Mouse (Mus musculus): ENCODE measurements around the gene Psmb2.

Psmb2 gene

GRCm38 (mm10) chr4:126677054-126678003, at the start of gene Psmb2:
Gene Psmb2 (plus strand): TSS chr4:126677630.
- DNase-seq (ENCODE audit: low read depth, low spot score) = peak; percentile 99

DNA sequence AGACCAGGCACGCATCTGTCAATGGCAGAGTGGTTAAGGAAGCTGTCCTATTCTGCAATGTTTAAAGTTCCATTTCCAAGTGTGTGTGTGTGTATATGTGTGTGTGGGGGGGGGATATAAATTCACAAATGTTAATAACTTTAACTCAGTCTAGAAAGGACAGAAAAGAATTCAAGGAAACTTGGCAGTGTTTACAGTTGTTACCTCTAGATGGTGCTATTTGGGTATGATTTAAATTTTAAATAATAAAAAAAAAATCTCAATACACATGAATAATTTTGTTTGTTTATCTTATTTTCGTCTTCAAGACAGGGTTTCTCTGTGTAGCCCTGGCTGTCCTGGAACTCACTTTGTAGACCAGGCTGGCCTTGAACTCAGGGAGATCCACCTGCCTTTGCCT, 45.5 kb upstream of the Psmb2 start:
- no peak for DNase-seq (ENCODE audit: low read depth, low spot score)

GRCm38 (mm10) chr4:126632668-126633067, 44.8 kb upstream of the Psmb2 start:
- DNase-seq (ENCODE audit: low read depth, low spot score) = no peak

- DNase-seq (ENCODE audit: low read depth, low spot score) = no peak
These were observed 41.1 kb upstream of the Psmb2 start for GRCm38 (mm10) chr4:126636330-126636729.

DNA sequence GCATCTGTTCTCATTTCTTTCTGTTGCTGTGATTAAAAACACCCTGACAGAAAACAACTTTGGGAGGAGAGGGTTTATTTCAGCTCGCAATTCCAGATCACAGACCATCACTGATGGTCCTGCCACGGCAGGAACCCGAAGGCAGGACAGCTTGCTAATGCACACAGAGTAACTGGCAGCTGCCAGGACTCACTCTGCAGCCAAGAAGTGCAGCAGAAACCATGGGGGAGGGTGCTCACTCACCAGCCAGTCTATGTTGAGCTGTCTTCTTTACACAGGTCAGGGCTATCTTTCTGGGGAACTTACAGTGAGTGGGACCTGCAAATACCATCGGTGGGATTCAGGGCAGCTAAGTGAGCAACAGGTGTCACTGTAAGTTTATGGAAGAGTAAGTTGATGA, 40.0 kb upstream of the Psmb2 start:
- no peak for DNase-seq (ENCODE audit: low read depth, low spot score)

DNA sequence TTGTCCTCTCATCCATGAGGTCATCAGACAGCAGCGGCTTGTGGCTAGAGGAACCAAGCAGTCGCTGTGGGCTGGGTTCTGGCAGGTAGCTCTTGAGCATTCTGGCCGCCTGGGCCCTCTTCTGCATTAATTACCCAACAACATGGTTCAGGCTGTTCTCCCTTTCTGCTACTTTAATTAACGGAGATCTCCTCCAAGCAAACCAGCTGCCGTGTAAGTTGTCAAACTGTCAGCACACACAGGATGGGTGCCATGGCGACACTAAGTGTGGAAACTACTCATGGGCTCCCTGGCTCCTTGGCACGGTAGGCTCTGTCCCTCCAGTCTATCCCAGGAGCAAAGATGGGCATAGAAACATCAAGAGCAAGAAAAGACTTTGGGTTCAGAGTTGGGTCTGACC, 38.1 kb upstream of the Psmb2 start:
- no peak for DNase-seq (ENCODE audit: low read depth, low spot score)

DNA sequence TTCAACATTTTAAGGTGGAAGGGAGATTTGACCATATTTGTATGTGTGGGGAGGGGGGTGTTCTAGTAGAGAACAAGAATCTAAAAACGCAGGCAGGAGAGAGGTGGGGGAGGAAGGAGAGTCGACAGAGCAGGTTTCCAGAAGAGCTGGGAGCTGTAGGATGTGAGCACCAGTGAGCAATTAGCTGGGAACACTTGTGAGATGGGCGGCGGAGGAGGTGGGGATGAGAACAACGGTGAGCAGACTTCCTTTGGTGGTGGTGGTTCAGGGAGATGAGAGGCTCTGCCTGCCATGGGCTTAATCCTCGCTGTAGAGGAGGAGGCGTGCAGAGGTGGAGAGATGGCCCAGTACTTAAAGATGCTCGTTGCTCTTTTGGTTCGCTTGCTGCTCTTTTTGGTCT, 35.5 kb upstream of the Psmb2 start:
- no peak for DNase-seq (ENCODE audit: low read depth, low spot score)

DNA sequence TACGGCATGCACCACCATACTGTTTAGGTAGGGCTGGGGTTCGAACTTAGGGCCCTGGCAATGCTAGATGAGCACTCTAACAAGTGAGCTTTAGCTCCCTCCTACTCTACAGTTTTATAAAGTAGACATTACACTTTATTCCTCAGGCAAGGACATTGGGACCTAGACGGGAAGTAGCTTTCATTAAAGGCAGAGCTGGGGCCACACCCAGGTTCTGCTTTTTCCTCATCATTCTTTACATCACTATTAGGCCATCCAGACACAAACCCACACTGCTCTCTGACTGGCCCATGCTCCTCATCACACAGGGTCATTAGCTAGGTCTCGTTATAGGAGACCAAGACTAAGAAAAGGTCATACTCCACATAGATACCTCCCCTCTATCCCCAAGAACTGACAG, 33.6 kb upstream of the Psmb2 start:
- no peak for DNase-seq (ENCODE audit: low read depth, low spot score)

GRCm38 (mm10) chr4:126644333-126644963, 33.0 kb upstream of the Psmb2 start:
- no peak for DNase-seq (ENCODE audit: low read depth, low spot score)

GRCm38 (mm10) chr4:126647996-126648910, 29.2 kb upstream of the Psmb2 start:
- no peak for DNase-seq (ENCODE audit: low read depth, low spot score)

DNA sequence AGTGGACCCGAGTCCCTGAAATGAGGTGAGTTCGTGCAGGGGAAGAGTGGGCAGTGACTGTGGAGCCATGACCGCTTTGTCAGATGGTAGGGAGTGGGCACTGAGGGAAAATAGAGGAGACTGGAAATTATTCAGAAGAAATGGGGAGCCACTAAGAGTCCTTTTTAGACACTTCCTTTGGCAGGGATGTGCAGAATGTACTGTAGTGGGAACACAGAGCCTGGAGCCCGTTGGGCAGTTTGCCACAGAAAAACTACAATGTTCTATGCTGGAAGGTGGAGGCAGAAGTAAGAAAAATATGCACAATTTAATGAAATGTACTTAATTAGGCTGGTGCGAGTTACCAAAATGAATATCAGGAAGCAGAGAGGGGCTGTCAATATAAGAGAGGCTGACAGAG, 24.3 kb upstream of the Psmb2 start:
- no peak for DNase-seq (ENCODE audit: low read depth, low spot score)

DNA sequence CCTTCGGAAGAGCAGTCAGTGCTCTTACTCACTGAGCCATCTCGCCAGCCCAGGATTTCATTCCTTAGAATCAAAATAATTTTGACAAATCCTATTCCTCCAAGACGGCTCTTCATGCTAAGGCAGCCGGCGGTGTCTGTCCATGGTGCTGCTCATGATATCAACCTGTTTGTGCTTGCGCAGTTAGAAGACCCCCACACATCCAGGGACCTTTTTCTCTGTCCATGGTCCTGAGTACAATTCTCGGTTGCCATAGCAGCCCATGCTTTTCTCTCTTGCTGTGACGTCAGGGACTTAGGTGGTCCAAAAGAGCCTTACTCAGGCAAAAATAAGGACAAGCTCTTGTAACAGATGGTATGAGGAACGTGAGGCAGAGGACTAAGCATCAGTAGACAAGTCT, 22.1 kb upstream of the Psmb2 start:
- peak; percentile 81 for DNase-seq (ENCODE audit: low read depth, low spot score)

DNA sequence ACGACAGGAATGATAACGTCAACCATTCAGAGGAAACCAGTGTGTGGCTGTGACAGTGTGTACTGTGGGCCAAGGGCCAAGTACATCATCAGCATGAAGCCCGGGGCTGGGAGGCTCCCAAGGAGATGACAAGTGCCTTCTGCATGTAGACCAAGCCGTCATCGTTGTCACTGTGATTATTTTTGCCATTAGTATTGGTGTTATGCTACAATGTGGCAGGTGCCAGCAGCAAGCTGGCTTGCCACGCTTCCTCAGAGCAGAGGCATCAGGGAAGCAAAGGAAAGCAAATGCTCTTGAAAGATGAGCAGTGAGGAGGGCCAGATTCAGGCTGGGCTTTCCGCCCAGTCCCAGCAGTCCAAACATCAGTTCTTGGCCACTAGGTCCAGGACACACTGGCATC, 16.2 kb upstream of the Psmb2 start:
- DNase-seq (ENCODE audit: low read depth, low spot score) = no peak

GRCm38 (mm10) chr4:126667075-126667474, 10.4 kb upstream of the Psmb2 start:
- peak; percentile 69 for DNase-seq (ENCODE audit: low read depth, low spot score)

GRCm38 (mm10) chr4:126682298-126682697, 4.9 kb downstream of the Psmb2 start:
- no peak for DNase-seq (ENCODE audit: low read depth, low spot score)

GRCm38 (mm10) chr4:126683084-126683483, 5.7 kb downstream of the Psmb2 start:
- DNase-seq (ENCODE audit: low read depth, low spot score) = no peak

DNA sequence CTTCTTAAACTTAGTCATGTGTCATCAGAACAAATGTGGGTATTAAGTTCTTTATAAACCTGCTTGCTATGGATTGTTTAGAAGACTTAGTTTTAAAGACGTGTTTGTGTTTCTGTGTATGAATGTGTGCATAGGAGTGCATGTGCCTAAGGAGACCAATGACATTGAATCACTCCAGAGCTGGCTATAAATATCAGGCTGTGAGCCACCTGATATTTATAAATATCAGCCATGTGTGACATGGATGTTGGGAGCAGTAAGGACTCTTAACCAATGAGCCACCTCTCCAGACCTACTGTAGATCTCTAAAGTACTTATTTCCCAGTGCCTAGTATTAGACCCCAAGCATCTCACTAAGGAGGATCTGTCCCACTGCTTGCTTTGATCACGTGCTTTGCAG, 12.0 kb downstream of the Psmb2 start:
- DNase-seq (ENCODE audit: low read depth, low spot score) = no peak

DNA sequence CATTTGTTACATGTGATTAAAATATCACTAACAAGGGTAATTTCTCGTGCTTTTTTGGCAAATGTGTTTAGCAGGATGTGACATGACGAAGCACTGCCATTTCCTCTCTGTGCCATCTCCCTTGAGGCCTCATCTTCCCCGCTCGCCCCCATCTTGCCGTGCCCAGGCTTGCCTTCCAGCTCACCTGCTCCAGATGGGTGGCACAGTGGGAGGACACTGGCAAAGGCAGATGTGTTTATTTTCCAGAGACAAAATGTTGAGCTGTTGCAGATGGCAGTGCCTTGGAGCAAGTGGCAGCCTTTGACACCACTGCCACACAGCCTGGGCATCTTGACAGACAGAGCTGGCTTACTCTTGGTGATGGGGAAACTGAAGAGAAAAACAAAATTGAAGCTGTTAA, 15.6 kb downstream of the Psmb2 start:
- DNase-seq (ENCODE audit: low read depth, low spot score) = no peak

DNA sequence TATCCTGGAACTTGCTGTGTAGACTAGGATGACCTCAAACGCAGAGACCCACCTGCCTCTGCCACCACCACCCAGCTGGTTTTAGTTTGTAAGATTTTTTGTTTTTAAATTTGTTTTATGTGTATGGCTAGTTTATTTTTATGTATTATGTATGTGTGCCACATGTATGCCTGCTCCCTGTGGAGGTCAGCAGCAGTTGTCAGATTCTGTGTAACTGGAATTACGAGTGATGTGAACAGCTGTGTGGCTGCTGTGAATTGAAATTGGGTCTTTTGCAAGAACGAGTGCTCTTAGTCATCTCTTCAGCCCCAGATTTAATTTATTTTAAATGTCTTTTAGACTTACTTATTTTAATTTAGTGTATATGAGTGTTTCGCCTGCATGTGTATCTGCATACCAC, 19.5 kb downstream of the Psmb2 start:
- DNase-seq (ENCODE audit: low read depth, low spot score) = no peak

- DNase-seq (ENCODE audit: low read depth, low spot score) = no peak
These were observed 29.4 kb downstream of the Psmb2 start for GRCm38 (mm10) chr4:126706630-126707438.

DNA sequence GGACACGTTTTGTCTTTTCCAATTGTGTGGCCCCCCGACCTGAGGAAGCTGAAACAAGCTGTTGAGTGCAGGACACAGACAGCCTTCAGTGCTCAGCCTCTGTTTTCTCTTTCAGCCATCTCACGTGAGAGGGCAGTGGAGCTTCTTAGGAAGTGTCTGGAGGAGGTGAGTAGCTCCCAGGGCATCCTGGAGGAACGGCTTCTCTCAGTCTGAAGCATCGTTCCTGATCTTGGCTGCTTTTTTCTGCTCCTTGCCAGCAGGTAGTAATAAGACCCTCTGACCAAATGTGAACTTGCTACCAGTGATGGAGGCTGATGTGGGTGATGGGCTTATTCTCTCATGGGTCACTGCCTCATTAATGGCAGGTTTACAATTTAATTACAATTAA, 30.0 kb downstream of the Psmb2 start:
- no peak for DNase-seq (ENCODE audit: low read depth, low spot score)

All from ZHBTc4 (cell line).